Mouse (Mus musculus): ENCODE data around the gene Kcns1. TPM values are rescaled to one million over a fixed set of nuclear protein-coding genes. Genes with fewer than 3 reads are reported as not detected.

Kcns1 gene
- polyA plus RNA-seq, 2 experiments = 0.02 TPM; not detected in 1

DNA sequence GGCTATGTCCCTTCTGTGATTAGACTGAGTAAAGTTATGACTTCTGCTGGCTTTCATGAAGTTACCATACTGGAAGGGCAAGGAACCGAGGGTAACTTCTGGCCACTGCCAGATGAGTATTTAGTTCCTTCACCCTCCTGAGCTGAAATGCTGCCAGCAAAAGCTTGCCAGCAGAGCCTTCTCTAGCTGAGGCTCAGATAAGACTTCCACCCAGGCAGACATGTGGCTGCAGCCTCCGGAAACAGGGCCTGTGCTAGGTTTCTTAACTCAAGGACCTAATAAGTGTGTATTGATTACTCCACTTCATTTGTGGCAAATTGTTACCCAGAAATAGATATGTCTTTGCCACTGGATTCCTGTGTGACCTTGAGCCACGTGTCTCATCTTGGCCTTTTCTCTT, 2.5 kb upstream of the Kcns1 start:
- DNase-seq (ENCODE audit: low read depth in 3 of 3, low spot score in 3 of 3) = no peak
- 36% methylated on average over 3 of the region's 3 CpGs for WGBS (ENCODE audit: insufficient replicate concordance)

DNA sequence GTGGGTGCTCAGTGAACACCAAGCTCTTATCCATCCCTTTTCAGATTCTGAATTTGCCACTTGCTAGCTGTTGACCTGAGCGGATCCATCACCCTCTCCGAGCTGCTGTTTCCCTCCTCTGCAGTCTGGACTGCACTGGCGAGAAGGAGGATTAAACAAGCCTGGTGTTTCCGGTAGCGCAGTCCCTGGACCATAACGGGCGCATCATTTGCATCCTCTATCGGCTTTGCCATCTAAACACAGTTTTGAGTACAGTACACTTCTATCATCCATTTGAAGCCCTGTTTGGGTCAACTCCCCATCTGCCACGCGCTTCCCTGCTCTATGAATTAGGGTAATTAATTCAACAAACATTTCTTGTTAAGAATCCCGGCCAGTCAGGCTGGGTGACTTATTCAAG, 587 bp downstream of the Kcns1 start:
- H3K9me3 ChIP-seq (ENCODE audit: control insufficient read depth, low read length) = no peaks in the 10 kb centered on the region
- no peak for TF ChIP-seq EP300 (IDR thresholded peaks at IDR 0.05; ENCODE audit: low read depth)
- TF ChIP-seq CTCF (IDR thresholded peaks at IDR 0.05; ENCODE audit: low read depth) = no peak

More for the DNA sequence above, 2.5 kb upstream of the Kcns1 start:
- ATAC-seq (ENCODE audit: insufficient read depth) = no peak
- Histone ChIP-seq H3K36me3 (replicated peaks; ENCODE audit: control insufficient read depth, insufficient read depth, low read depth) (no peaks in the 10 kb centered on the region), H3K27me3 (ENCODE audit: control insufficient read depth, insufficient read depth, low read length) (peaks cover 36% of the 10 kb centered on the region), H3K27ac (no peak overlapping the region), H3K4me2 (ENCODE audit: low read depth) (no peak overlapping the region), H3K9me3 (ENCODE audit: control insufficient read depth, low read length) (no peaks in the 10 kb centered on the region), H3K4me1 (replicated peaks; ENCODE audit: control insufficient read depth in 2 of 2, insufficient read depth in 2 of 2, low read length in 1 of 2) (0 out of 4 replicates have a peak, but pooled peaks cover 0 to 2% of the 10 kb centered on the region in 2 experiments), H3K4me3 (ENCODE audit: insufficient read depth in 1 of 2, low read depth in 2 of 2, low read length in 2 of 2) (no peak overlapping the region), H3K9ac (replicated peaks) (no peak overlapping the region)
- TF ChIP-seq CTCF (IDR thresholded peaks at IDR 0.05; ENCODE audit: low read depth) (no peak), EP300 (IDR thresholded peaks at IDR 0.05; ENCODE audit: low read depth) (no peak)

DNA sequence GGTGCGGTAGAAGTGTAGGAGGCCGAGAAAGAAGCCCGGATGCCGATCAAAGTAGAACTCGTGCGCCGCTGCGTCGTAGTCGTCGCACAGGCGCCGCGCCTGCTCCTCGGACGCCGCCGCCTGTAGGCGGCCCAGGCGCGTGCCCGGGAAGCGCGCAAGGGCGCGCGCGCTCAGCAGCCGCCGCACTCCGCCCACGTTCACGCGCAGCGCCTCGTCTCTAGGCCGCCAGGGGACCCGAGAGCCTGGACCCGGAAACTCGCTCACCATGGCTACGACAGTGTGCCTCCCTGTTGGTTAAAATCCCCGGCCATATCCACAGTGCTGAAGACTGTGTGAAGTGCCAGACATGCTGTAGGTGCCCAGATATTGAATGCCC, 2.4 kb downstream of the Kcns1 start:
- H3K4me1 ChIP-seq (replicated peaks; ENCODE audit: control insufficient read depth in 2 of 2, insufficient read depth in 2 of 2, low read length in 1 of 2) = 0 out of 4 replicates have a peak, but pooled peaks cover 0 to under 1% of the 10 kb centered on the region in 2 experiments
- TF ChIP-seq EP300 (IDR thresholded peaks at IDR 0.05; ENCODE audit: low read depth) (no peak), CTCF (IDR thresholded peaks at IDR 0.05; ENCODE audit: low read depth) (no peak)
- 8% methylated on average over 42 of the region's 42 CpGs for WGBS (ENCODE audit: insufficient replicate concordance)
- no peaks in the 10 kb centered on the region for H3K9me3 ChIP-seq (ENCODE audit: control insufficient read depth, low read length)
- DNase-seq (ENCODE audit: low read depth in 3 of 3, low spot score in 3 of 3) (no peak), ATAC-seq (ENCODE audit: insufficient read depth) (no peak)
- no peaks in the 10 kb centered on the region for H3K36me3 ChIP-seq (replicated peaks; ENCODE audit: control insufficient read depth, insufficient read depth, low read depth)
- H3K27ac ChIP-seq = no peak overlapping the region
- no peak overlapping the region for H3K9ac ChIP-seq (replicated peaks)
- peaks cover 54% of the 10 kb centered on the region for H3K27me3 ChIP-seq (ENCODE audit: control insufficient read depth, insufficient read depth, low read length)
- peak overlapping the region; percentile 22; the same call in 1 of the 2 replicates for H3K4me2 ChIP-seq (ENCODE audit: low read depth)
- no peak overlapping the region for H3K4me3 ChIP-seq (ENCODE audit: insufficient read depth in 1 of 2, low read depth in 2 of 2, low read length in 2 of 2)

More for the DNA sequence above, 587 bp downstream of the Kcns1 start:
- Histone ChIP-seq H3K36me3 (replicated peaks; ENCODE audit: control insufficient read depth, insufficient read depth, low read depth) (no peaks in the 10 kb centered on the region), H3K27me3 (ENCODE audit: control insufficient read depth, insufficient read depth, low read length) (peaks cover 54% of the 10 kb centered on the region), H3K4me2 (ENCODE audit: low read depth) (no peak overlapping the region), H3K4me1 (replicated peaks; ENCODE audit: control insufficient read depth in 2 of 2, insufficient read depth in 2 of 2, low read length in 1 of 2) (0 out of 4 replicates have a peak, but pooled peaks cover 0 to 2% of the 10 kb centered on the region in 2 experiments), H3K27ac (no peak overlapping the region), H3K4me3 (ENCODE audit: insufficient read depth in 1 of 2, low read depth in 2 of 2, low read length in 2 of 2) (no peak overlapping the region), H3K9ac (replicated peaks) (no peak overlapping the region)
- no peak for ATAC-seq (ENCODE audit: insufficient read depth)
- no peak for DNase-seq (ENCODE audit: low read depth in 3 of 3, low spot score in 3 of 3)
- 7% methylated on average over 11 of the region's 11 CpGs for WGBS (ENCODE audit: insufficient replicate concordance)

DNA sequence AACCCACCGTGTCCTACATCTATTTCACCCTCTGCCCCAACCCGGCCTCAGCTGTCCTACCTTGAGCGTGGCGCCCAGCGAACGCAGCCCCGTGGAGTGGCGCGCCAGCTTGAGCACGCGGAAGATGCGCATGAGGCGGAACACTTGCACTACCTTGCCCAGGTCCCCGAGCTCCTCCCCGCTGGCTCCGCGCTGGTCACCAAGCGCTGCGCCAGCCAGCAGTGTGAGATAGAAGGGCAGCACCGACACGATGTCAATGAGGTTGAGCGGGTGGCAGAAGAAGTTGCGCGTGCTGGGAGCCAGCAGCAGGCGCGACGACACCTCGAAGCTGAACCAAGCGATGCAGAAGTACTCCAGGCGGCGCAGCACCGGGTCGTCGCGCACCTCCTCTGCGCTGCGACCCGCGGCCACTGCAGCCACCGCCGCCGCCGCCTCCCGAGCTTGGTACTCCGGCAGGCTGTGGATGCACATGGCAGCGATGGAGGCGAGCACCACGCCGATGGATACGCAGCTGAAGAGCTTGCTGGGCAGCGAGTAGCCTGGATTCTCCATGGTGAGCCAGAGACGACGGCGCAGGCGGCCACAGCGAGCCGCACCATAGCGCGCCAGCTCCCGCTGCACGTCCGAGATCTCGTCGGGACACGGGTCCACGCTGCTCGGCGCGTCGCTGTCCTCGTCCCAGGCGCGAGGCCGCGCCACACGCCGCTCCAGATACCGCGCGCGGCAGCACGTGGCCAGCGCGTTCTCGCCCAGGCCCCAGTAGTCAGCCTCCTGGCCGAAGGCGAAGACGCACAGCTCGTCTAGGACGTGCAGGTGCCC, 3.0 kb downstream of the Kcns1 start:
- ATAC-seq (ENCODE audit: insufficient read depth) (no peak), DNase-seq (ENCODE audit: low read depth in 3 of 3, low spot score in 3 of 3) (no peak)
- no peaks in the 10 kb centered on the region for H3K36me3 ChIP-seq (replicated peaks; ENCODE audit: control insufficient read depth, insufficient read depth, low read depth)
- WGBS (ENCODE audit: insufficient replicate concordance) = 14% methylated on average over 84 of the region's 90 CpGs
- TF ChIP-seq CTCF (IDR thresholded peaks at IDR 0.05; ENCODE audit: low read depth) = no peak
- no peaks in the 10 kb centered on the region for H3K9me3 ChIP-seq (ENCODE audit: control insufficient read depth, low read length)
- H3K4me1 ChIP-seq (replicated peaks; ENCODE audit: control insufficient read depth in 2 of 2, insufficient read depth in 2 of 2, low read length in 1 of 2) = no peaks in the 10 kb centered on the region
- no peak overlapping the region for H3K27ac ChIP-seq
- H3K9ac ChIP-seq (replicated peaks) = no peak overlapping the region
- peak overlapping the region; percentile 22; the same call in 1 of the 2 replicates for H3K4me2 ChIP-seq (ENCODE audit: low read depth)
- H3K27me3 ChIP-seq (ENCODE audit: control insufficient read depth, insufficient read depth, low read length) = peaks cover 54% of the 10 kb centered on the region
- no peak overlapping the region for H3K4me3 ChIP-seq (ENCODE audit: insufficient read depth in 1 of 2, low read depth in 2 of 2, low read length in 2 of 2)

DNA sequence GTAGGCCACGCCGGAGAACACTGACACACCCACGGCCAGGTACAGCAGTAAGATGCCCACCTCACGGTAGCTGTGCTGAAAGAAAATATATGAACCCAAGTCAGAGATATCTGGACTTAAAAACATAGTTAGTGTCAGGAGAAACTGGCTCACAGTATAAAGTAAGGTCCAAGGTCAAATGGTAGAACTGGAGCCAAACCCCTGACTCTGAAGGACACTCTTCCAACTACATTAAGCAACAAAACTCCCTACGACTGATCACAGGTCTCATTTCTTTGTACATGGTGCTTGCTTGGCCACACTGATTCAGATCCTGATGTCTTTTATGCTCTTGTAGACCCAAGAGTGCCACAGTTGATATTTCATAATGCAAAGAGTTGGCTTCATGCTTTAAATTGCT, 6.0 kb downstream of the Kcns1 start:
- no peak overlapping the region for H3K4me3 ChIP-seq (ENCODE audit: insufficient read depth in 1 of 2, low read depth in 2 of 2, low read length in 2 of 2)
- TF ChIP-seq EP300 (IDR thresholded peaks at IDR 0.05; ENCODE audit: low read depth) (no peak), CTCF (IDR thresholded peaks at IDR 0.05; ENCODE audit: low read depth) (no peak)
- peaks cover 34% of the 10 kb centered on the region for H3K27me3 ChIP-seq (ENCODE audit: control insufficient read depth, insufficient read depth, low read length)
- 75% methylated on average over 5 of the region's 5 CpGs for WGBS (ENCODE audit: insufficient replicate concordance)
- no peak for DNase-seq (ENCODE audit: low read depth in 3 of 3, low spot score in 3 of 3)
- H3K4me2 ChIP-seq (ENCODE audit: low read depth) = no peak overlapping the region
- no peak for ATAC-seq (ENCODE audit: insufficient read depth)
- no peaks in the 10 kb centered on the region for H3K9me3 ChIP-seq (ENCODE audit: control insufficient read depth, low read length)
- H3K4me1 ChIP-seq (replicated peaks; ENCODE audit: control insufficient read depth in 2 of 2, insufficient read depth in 2 of 2, low read length in 1 of 2) = peaks cover 0 to 6% of the 10 kb centered on the region in 2 experiments; a peak in 1 of 4 replicates
- no peak overlapping the region for H3K9ac ChIP-seq (replicated peaks)
- H3K36me3 ChIP-seq (replicated peaks; ENCODE audit: control insufficient read depth, insufficient read depth, low read depth) = no peaks in the 10 kb centered on the region
- no peak overlapping the region for H3K27ac ChIP-seq
